Mouse (Mus musculus): ENCODE measurements around the gene Sgk1. TPM values are rescaled to one million over a fixed set of nuclear protein-coding genes. Genes with fewer than 3 reads are reported as not detected.

Gene Sgk1
- polyA plus RNA-seq, 1 experiment: 40.4 TPM

- Histone ChIP-seq H3K27me3 (ENCODE audit: control insufficient read depth, insufficient read depth, low read length) (no peaks in the 10 kb centered on the region), H3K4me1 (ENCODE audit: control insufficient read depth, insufficient read depth, low read length) (peaks cover 7% of the 10 kb centered on the region; the same call in 1 of the 2 replicates), H3K27ac (ENCODE audit: insufficient read depth, low read length) (no peak overlapping the region), H3K4me3 (replicated peaks; ENCODE audit: insufficient read depth, low read depth, low read length) (no peak overlapping the region)
- 48% methylated on average over 6 of the region's 6 CpGs for WGBS
- TF ChIP-seq POLR2A (IDR thresholded peaks at IDR 0.05; ENCODE audit: borderline replicate concordance, insufficient read depth, low read length) (no peak), CTCF (IDR thresholded peaks at IDR 0.05; ENCODE audit: borderline replicate concordance, insufficient read depth, low read depth, low read length) (no peak)
- DNase-seq: peak in 1 of 2 experiments; percentile 34
Observed at GRCm38 (mm10) chr10:21980780-21981435, 98.9 kb downstream of the Sgk1 start.

GRCm38 (mm10) chr10:21982303-21982702 is 100.3 kb downstream of the Sgk1 start:
- 0 out of 2 replicates have a peak, but pooled peaks cover 1% of the 10 kb centered on the region for H3K4me1 ChIP-seq (ENCODE audit: control insufficient read depth, insufficient read depth, low read length)
- WGBS: 90% methylated on average over 2 of the region's 2 CpGs
- H3K27me3 ChIP-seq (ENCODE audit: control insufficient read depth, insufficient read depth, low read length): no peaks in the 10 kb centered on the region
- H3K27ac ChIP-seq (ENCODE audit: insufficient read depth, low read length): no peak overlapping the region
- H3K4me3 ChIP-seq (replicated peaks; ENCODE audit: insufficient read depth, low read depth, low read length): no peak overlapping the region
- DNase-seq: no peak
- no peak for TF ChIP-seq POLR2A (IDR thresholded peaks at IDR 0.05; ENCODE audit: borderline replicate concordance, insufficient read depth, low read length)
- no peak for TF ChIP-seq CTCF (IDR thresholded peaks at IDR 0.05; ENCODE audit: borderline replicate concordance, insufficient read depth, low read depth, low read length)

GRCm38 (mm10) chr10:21988489-21988888 is 106.5 kb downstream of the Sgk1 start:
- Histone ChIP-seq H3K27me3 (ENCODE audit: control insufficient read depth, insufficient read depth, low read length) (no peaks in the 10 kb centered on the region), H3K4me1 (ENCODE audit: control insufficient read depth, insufficient read depth, low read length) (peaks cover 5% of the 10 kb centered on the region; the same call in 1 of the 2 replicates), H3K4me3 (replicated peaks; ENCODE audit: insufficient read depth, low read depth, low read length) (no peak overlapping the region), H3K27ac (ENCODE audit: insufficient read depth, low read length) (no peak overlapping the region)
- TF ChIP-seq CTCF (IDR thresholded peaks at IDR 0.05; ENCODE audit: borderline replicate concordance, insufficient read depth, low read depth, low read length) (no peak), POLR2A (IDR thresholded peaks at IDR 0.05; ENCODE audit: borderline replicate concordance, insufficient read depth, low read length) (no peak)
- 89% methylated on average over 5 of the region's 5 CpGs for WGBS
- no peak for DNase-seq

- TF ChIP-seq CTCF (IDR thresholded peaks at IDR 0.05; ENCODE audit: borderline replicate concordance, insufficient read depth, low read depth, low read length) (peak; percentile 59), POLR2A (IDR thresholded peaks at IDR 0.05; ENCODE audit: borderline replicate concordance, insufficient read depth, low read length) (no peak)
- Histone ChIP-seq H3K27me3 (ENCODE audit: control insufficient read depth, insufficient read depth, low read length) (no peaks in the 10 kb centered on the region), H3K27ac (ENCODE audit: insufficient read depth, low read length) (no peak overlapping the region), H3K4me1 (ENCODE audit: control insufficient read depth, insufficient read depth, low read length) (peaks cover 5% of the 10 kb centered on the region), H3K4me3 (replicated peaks; ENCODE audit: insufficient read depth, low read depth, low read length) (no peak overlapping the region)
- DNase-seq: peak; percentile 81 to 82
- WGBS: 31% methylated on average over 17 of the region's 17 CpGs
Observed at GRCm38 (mm10) chr10:21991351-21991840, 109.4 kb downstream of the Sgk1 start.

GRCm38 (mm10) chr10:21991986-21992833 is 110.2 kb downstream of the Sgk1 start:
- H3K4me3 ChIP-seq (replicated peaks; ENCODE audit: insufficient read depth, low read depth, low read length): peak overlapping the region; percentile 56
- 53% methylated on average over 17 of the region's 17 CpGs for WGBS
- peak overlapping the region; percentile 63 for H3K27ac ChIP-seq (ENCODE audit: insufficient read depth, low read length)
- TF ChIP-seq CTCF (IDR thresholded peaks at IDR 0.05; ENCODE audit: borderline replicate concordance, insufficient read depth, low read depth, low read length) (no peak), POLR2A (IDR thresholded peaks at IDR 0.05; ENCODE audit: borderline replicate concordance, insufficient read depth, low read length) (no peak)
- peaks cover 5% of the 10 kb centered on the region for H3K4me1 ChIP-seq (ENCODE audit: control insufficient read depth, insufficient read depth, low read length)
- no peaks in the 10 kb centered on the region for H3K27me3 ChIP-seq (ENCODE audit: control insufficient read depth, insufficient read depth, low read length)
- peak in 1 of 2 experiments; percentile 29 for DNase-seq

GRCm38 (mm10) chr10:21992834-21993514 is 111.0 kb downstream of the Sgk1 start:
- H3K27me3 ChIP-seq (ENCODE audit: control insufficient read depth, insufficient read depth, low read length): no peaks in the 10 kb centered on the region
- TF ChIP-seq CTCF (IDR thresholded peaks at IDR 0.05; ENCODE audit: borderline replicate concordance, insufficient read depth, low read depth, low read length): peak; percentile 72
- TF ChIP-seq POLR2A (IDR thresholded peaks at IDR 0.05; ENCODE audit: borderline replicate concordance, insufficient read depth, low read length): no peak
- H3K4me3 ChIP-seq (replicated peaks; ENCODE audit: insufficient read depth, low read depth, low read length): peak overlapping the region; percentile 56
- peak; percentile 90 to 91 for DNase-seq
- WGBS: 3% methylated on average over 30 of the region's 30 CpGs
- peak overlapping the region; percentile 63 for H3K27ac ChIP-seq (ENCODE audit: insufficient read depth, low read length)
- H3K4me1 ChIP-seq (ENCODE audit: control insufficient read depth, insufficient read depth, low read length): peaks cover 5% of the 10 kb centered on the region
